Mouse (Mus musculus) brown adipose tissue, adult 24 weeks (tissue): ENCODE measurements around the gene Hist1h2ba. TPM values are rescaled to one million over a fixed set of nuclear protein-coding genes. Genes with fewer than 3 reads are reported as not detected.

Source experiments
- polyA plus RNA-seq: library from polyadenylated mRNA; stranded (reverse); fragments of >200 nt; gene quantifications from 2 replicates; pipeline ENCODE4 v1.2.4, GENCODE M21; 2012; ENCODE audit not compliant: missing spikeins, insufficient read depth, insufficient read length

The Hist1h2ba gene
- polyA plus RNA-seq, 1 experiment = not detected

Other genes with a start within 250 kb of the Hist1h2ba start
- 190 and 234 TPM in 2 replicates for gene Hist1h2bc, start 250.0 kb downstream of the Hist1h2ba start, polyA plus RNA-seq
- gene Hist1h1t, start 238.3 kb downstream of the Hist1h2ba start, polyA plus RNA-seq = not detected in 2 replicates
- 2.1 TPM in 1 of 2 replicates, not detected in the other for gene Hist1h4c, start 235.7 kb downstream of the Hist1h2ba start, polyA plus RNA-seq
- gene Hfe, start 223.3 kb downstream of the Hist1h2ba start, polyA plus RNA-seq = 30.2 and 34.3 TPM in 2 replicates
- 112 and 175 TPM in 2 replicates for gene Hist1h1c, start 195.3 kb downstream of the Hist1h2ba start, polyA plus RNA-seq
- not detected in 2 replicates for gene Hist1h3c, start 188.6 kb downstream of the Hist1h2ba start, polyA plus RNA-seq
- not detected in 2 replicates for gene Hist1h2bb, start 187.4 kb downstream of the Hist1h2ba start, polyA plus RNA-seq
- gene Hist1h2ab, start 183.0 kb downstream of the Hist1h2ba start, polyA plus RNA-seq = not detected in 2 replicates
- gene Hist1h3b, start 181.9 kb downstream of the Hist1h2ba start, polyA plus RNA-seq = not detected in 2 replicates
- gene Hist1h4b, start 177.1 kb downstream of the Hist1h2ba start, polyA plus RNA-seq = not detected in 2 replicates
- not detected in 2 replicates for gene Hist1h4a, start 172.9 kb downstream of the Hist1h2ba start, polyA plus RNA-seq
- gene Hist1h3a, start 171.8 kb downstream of the Hist1h2ba start, polyA plus RNA-seq = not detected in 2 replicates
- not detected in 2 replicates for gene Hist1h1a, start 170.5 kb downstream of the Hist1h2ba start, polyA plus RNA-seq
- gene Trim38, start 164.2 kb downstream of the Hist1h2ba start, polyA plus RNA-seq = not detected in 2 replicates
- gene Slc17a2, start 127.2 kb downstream of the Hist1h2ba start, polyA plus RNA-seq = not detected in 2 replicates
- not detected in 2 replicates for gene Slc17a3, start 94.7 kb downstream of the Hist1h2ba start, polyA plus RNA-seq
- not detected in 2 replicates for gene Slc17a1, start 66.4 kb downstream of the Hist1h2ba start, polyA plus RNA-seq
- gene Slc17a4, start 19.1 kb downstream of the Hist1h2ba start, polyA plus RNA-seq = not detected in 2 replicates
- not detected in 2 replicates for gene Hist1h2aa, start 306 bp upstream of the Hist1h2ba start, polyA plus RNA-seq
- not detected in 2 replicates for gene Scgn, start 57.1 kb upstream of the Hist1h2ba start, polyA plus RNA-seq